Mouse (Mus musculus): ENCODE results near the gene Gm28047. TPM values are rescaled to one million over a fixed set of nuclear protein-coding genes. Genes with fewer than 3 reads are reported as not detected.
A peak's percentile ranks its signal among the peaks of the same experiment; 100 is the strongest.

The Gm28047 gene
- polyA plus RNA-seq, 1 experiment: 0.68 TPM

DNA sequence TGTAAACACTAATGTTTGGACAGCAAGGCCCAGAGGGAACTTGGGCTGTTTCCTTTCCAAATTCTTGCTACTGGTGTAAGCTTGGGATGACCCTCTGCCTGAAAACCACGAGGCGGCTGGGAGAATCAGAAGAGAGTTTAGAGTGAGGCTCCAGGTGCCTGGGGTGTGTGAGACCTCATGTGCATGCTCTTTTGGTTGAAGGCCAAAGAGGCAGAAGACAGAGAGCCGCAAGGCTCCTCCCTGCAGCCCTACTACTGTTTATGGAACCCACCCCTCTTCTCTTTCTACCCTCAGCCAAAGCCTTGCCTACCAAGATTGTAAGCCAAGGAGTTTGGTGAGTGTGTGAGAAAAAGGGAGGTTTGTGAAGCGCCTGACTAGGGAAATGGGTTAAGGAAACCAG lies 109.1 kb downstream of the Gm28047 start:
- Histone ChIP-seq H3K4me1 (ENCODE audit: control insufficient read depth, insufficient read depth, low read length) (peaks cover 25% of the 10 kb centered on the region), H3K27ac (ENCODE audit: control insufficient read depth, insufficient read depth, low read depth, low read length) (no peak overlapping the region), H3K36me3 (ENCODE audit: control insufficient read depth, insufficient read depth, low read length) (no peaks in the 10 kb centered on the region), H3K4me3 (ENCODE audit: control insufficient read depth, low read depth, low read length) (no peak overlapping the region), H3K27me3 (ENCODE audit: control insufficient read depth, insufficient read depth, low read length) (no peaks in the 10 kb centered on the region)
- no peak for TF ChIP-seq POLR2A (IDR thresholded peaks at IDR 0.05; ENCODE audit: control insufficient read depth, low read depth, low read length)
- TF ChIP-seq CTCF (IDR thresholded peaks at IDR 0.05; ENCODE audit: control insufficient read depth, insufficient read depth, insufficient replicate concordance, low read depth, low read length): no peak

DNA sequence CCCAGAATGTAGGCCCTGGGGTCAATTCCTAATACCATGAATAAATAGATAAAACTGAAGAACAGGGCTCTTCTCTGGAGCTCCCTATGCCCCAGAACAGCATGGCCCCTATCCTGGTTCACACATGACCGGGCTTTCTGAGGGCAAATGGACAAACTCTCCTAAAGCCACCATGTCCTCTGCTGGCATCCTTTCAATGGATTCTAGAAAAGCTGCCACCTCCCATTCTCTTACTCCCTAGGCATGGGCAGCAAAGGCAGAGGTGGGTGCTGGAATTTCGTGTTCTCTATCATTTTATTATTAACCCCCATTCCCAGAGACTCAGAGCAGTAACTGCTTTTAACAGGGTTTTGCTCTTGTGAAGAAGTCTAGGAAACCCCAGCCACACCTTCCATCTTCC lies 109.6 kb downstream of the Gm28047 start:
- H3K4me1 ChIP-seq (ENCODE audit: control insufficient read depth, insufficient read depth, low read length): peaks cover 27% of the 10 kb centered on the region
- H3K4me3 ChIP-seq (ENCODE audit: control insufficient read depth, low read depth, low read length): no peak overlapping the region
- no peaks in the 10 kb centered on the region for H3K27me3 ChIP-seq (ENCODE audit: control insufficient read depth, insufficient read depth, low read length)
- TF ChIP-seq CTCF (IDR thresholded peaks at IDR 0.05; ENCODE audit: control insufficient read depth, insufficient read depth, insufficient replicate concordance, low read depth, low read length): no peak
- no peak for TF ChIP-seq POLR2A (IDR thresholded peaks at IDR 0.05; ENCODE audit: control insufficient read depth, low read depth, low read length)
- no peaks in the 10 kb centered on the region for H3K36me3 ChIP-seq (ENCODE audit: control insufficient read depth, insufficient read depth, low read length)
- H3K27ac ChIP-seq (ENCODE audit: control insufficient read depth, insufficient read depth, low read depth, low read length): no peak overlapping the region

DNA sequence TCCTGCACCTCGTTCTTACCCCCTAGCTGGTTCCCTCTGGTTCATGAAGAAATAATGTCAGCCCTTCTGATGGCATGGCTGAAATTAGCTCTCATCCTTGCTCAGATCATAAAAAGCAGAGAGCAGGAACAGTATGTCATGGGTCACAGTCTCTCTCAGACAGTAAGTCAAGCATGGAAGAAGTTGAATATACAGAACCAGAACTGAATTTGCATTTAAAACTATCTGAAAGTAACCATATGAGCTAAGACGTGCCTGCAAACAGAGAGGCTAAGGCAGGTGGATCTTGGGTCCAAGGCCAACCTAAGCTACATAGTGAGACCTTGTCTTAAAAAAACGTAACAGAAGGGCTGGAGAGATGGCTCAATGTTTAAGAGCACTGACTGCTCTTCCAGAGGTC lies 111.9 kb downstream of the Gm28047 start:
- Histone ChIP-seq H3K4me1 (ENCODE audit: control insufficient read depth, insufficient read depth, low read length) (peaks cover 27% of the 10 kb centered on the region), H3K27me3 (ENCODE audit: control insufficient read depth, insufficient read depth, low read length) (no peaks in the 10 kb centered on the region), H3K27ac (ENCODE audit: control insufficient read depth, insufficient read depth, low read depth, low read length) (no peak overlapping the region), H3K4me3 (ENCODE audit: control insufficient read depth, low read depth, low read length) (no peak overlapping the region), H3K36me3 (ENCODE audit: control insufficient read depth, insufficient read depth, low read length) (no peaks in the 10 kb centered on the region)
- TF ChIP-seq CTCF (IDR thresholded peaks at IDR 0.05; ENCODE audit: control insufficient read depth, insufficient read depth, insufficient replicate concordance, low read depth, low read length) (no peak), POLR2A (IDR thresholded peaks at IDR 0.05; ENCODE audit: control insufficient read depth, low read depth, low read length) (no peak)

DNA sequence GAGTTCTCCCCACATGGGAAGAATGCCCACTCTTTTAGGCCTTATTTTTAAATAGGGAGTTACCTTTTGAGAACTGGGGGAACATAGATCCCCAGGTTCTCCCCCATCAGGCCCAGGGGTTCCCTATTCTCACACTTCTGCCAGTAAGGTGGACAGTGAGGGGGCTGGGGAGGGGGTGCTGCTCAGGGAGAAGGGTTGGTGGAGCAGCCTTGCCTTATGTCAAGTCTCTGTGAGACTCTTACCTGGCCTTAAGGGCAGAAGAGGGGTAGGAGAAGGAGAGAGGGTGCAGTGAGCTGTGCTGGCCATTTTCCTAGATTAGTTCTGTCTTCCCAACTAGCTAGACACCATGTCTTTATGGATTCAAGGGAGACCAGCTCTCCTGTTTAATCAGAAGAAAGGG lies 112.4 kb downstream of the Gm28047 start:
- no peak for TF ChIP-seq CTCF (IDR thresholded peaks at IDR 0.05; ENCODE audit: control insufficient read depth, insufficient read depth, insufficient replicate concordance, low read depth, low read length)
- TF ChIP-seq POLR2A (IDR thresholded peaks at IDR 0.05; ENCODE audit: control insufficient read depth, low read depth, low read length): no peak
- H3K36me3 ChIP-seq (ENCODE audit: control insufficient read depth, insufficient read depth, low read length): no peaks in the 10 kb centered on the region
- H3K27me3 ChIP-seq (ENCODE audit: control insufficient read depth, insufficient read depth, low read length): no peaks in the 10 kb centered on the region
- no peak overlapping the region for H3K27ac ChIP-seq (ENCODE audit: control insufficient read depth, insufficient read depth, low read depth, low read length)
- peaks cover 27% of the 10 kb centered on the region for H3K4me1 ChIP-seq (ENCODE audit: control insufficient read depth, insufficient read depth, low read length)
- no peak overlapping the region for H3K4me3 ChIP-seq (ENCODE audit: control insufficient read depth, low read depth, low read length)

DNA sequence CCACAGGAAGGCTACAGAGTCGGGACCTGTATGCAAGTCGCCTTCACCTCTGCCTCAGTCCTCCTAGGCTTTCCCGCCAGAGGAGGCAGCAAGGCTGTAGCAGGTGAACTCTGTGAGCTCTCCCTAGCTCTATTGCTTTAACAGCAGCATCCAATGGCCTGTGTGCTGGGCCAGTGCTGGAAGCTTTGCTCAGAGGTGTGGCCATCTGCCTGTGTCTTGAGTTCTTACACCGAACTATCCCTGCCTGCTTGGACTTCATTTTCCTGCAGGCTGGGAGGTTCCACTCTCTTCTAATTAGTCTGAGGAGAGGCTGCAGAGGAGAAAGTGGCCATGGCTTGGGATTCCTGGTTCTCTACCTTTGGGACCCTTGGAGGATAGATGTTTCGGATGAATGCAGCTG lies 112.9 kb downstream of the Gm28047 start:
- no peak overlapping the region for H3K27ac ChIP-seq (ENCODE audit: control insufficient read depth, insufficient read depth, low read depth, low read length)
- no peaks in the 10 kb centered on the region for H3K36me3 ChIP-seq (ENCODE audit: control insufficient read depth, insufficient read depth, low read length)
- H3K4me3 ChIP-seq (ENCODE audit: control insufficient read depth, low read depth, low read length): peak overlapping the region; percentile 83
- H3K4me1 ChIP-seq (ENCODE audit: control insufficient read depth, insufficient read depth, low read length): peaks cover 25% of the 10 kb centered on the region
- no peaks in the 10 kb centered on the region for H3K27me3 ChIP-seq (ENCODE audit: control insufficient read depth, insufficient read depth, low read length)
- no peak for TF ChIP-seq CTCF (IDR thresholded peaks at IDR 0.05; ENCODE audit: control insufficient read depth, insufficient read depth, insufficient replicate concordance, low read depth, low read length)
- TF ChIP-seq POLR2A (IDR thresholded peaks at IDR 0.05; ENCODE audit: control insufficient read depth, low read depth, low read length): no peak

DNA sequence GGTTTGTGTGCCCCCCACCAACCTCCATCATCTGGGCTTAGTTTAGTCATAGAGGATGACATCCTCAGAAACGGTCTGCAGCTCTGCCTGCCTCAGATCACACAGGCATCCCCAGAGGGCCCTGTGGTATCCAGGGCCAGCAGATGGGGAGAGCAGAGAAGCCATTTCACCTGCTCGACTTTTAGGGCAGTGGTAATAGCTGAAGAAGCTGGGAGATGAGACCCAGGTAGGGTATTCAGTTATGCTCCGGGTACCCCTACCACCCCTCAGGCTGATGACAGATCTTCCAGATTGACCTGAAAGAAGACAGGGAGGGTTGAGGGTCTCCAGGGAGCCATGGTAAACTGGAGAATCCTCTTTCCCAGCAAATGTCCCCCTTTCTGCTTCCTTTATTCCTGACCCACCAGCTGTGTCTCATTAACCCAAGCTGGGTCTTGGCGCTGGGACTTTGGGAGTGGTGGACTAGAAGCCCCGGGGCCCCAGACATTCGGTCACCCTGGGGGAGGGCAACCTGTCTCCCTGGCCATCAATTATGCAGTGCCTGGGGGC lies 113.5 kb downstream of the Gm28047 start:
- H3K36me3 ChIP-seq (ENCODE audit: control insufficient read depth, insufficient read depth, low read length): no peaks in the 10 kb centered on the region
- no peak for TF ChIP-seq POLR2A (IDR thresholded peaks at IDR 0.05; ENCODE audit: control insufficient read depth, low read depth, low read length)
- no peak for TF ChIP-seq CTCF (IDR thresholded peaks at IDR 0.05; ENCODE audit: control insufficient read depth, insufficient read depth, insufficient replicate concordance, low read depth, low read length)
- peaks cover 20% of the 10 kb centered on the region for H3K4me1 ChIP-seq (ENCODE audit: control insufficient read depth, insufficient read depth, low read length)
- H3K4me3 ChIP-seq (ENCODE audit: control insufficient read depth, low read depth, low read length): peak overlapping the region; percentile 83
- H3K27ac ChIP-seq (ENCODE audit: control insufficient read depth, insufficient read depth, low read depth, low read length): no peak overlapping the region
- no peaks in the 10 kb centered on the region for H3K27me3 ChIP-seq (ENCODE audit: control insufficient read depth, insufficient read depth, low read length)

DNA sequence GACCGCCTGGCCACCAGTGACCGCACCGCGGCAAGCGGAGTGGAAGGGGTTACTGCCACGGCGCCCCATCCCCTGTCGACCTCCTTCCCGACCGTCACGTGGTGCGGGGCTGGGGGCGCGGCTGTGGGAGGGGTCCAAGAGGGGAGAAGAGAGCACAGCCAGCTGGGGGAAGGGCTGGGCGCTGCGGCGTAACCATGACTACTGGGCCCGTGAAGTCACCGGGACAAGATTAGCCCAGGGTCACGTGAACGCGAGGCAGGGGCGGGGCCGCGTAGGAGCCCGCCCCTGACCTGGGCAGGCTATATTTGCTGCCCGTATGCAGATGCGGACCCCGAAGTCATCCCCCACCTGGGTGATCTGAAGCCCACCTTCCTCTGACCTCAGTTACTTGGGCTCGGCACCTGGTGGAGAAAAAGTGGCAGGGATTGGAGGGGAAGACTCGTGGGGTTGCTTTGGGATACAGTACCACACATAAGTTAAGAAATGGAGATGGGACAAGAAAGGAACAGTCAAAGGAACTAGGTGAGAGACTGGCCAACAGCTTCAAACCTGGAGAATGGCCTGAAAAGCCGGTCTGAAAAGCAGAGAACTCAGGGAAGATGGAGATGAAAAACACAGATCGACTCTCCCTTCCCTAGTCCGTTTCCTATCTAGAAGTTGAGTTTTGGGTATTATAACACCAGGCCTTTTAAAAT lies 114.1 kb downstream of the Gm28047 start:
- TF ChIP-seq POLR2A (IDR thresholded peaks at IDR 0.05; ENCODE audit: control insufficient read depth, low read depth, low read length) (peak; percentile 19; the same call in 1 of the 2 replicates), CTCF (IDR thresholded peaks at IDR 0.05; ENCODE audit: control insufficient read depth, insufficient read depth, insufficient replicate concordance, low read depth, low read length) (0 out of 2 replicates have a peak, but pooled peaks have one; percentile 7)
- Histone ChIP-seq H3K4me1 (ENCODE audit: control insufficient read depth, insufficient read depth, low read length) (peaks cover 14% of the 10 kb centered on the region), H3K4me3 (ENCODE audit: control insufficient read depth, low read depth, low read length) (peak overlapping the region; percentile 83), H3K27ac (ENCODE audit: control insufficient read depth, insufficient read depth, low read depth, low read length) (peak overlapping the region; percentile 39), H3K27me3 (ENCODE audit: control insufficient read depth, insufficient read depth, low read length) (no peaks in the 10 kb centered on the region), H3K36me3 (ENCODE audit: control insufficient read depth, insufficient read depth, low read length) (no peaks in the 10 kb centered on the region)

All from testis, adult 2 months (tissue).